Mouse (Mus musculus): ENCODE results near the gene 5530401A14Rik. TPM values are rescaled to one million over a fixed set of nuclear protein-coding genes. Genes with fewer than 3 reads are reported as not detected.

The 5530401A14Rik gene
- total RNA-seq (2021) = under 1 TPM in 1 of 2 experiments, not detected in 1; 0.20 TPM
- long read RNA-seq, experiment 1 = 0 reads
- long read RNA-seq, experiment 2 = 0 reads

DNA sequence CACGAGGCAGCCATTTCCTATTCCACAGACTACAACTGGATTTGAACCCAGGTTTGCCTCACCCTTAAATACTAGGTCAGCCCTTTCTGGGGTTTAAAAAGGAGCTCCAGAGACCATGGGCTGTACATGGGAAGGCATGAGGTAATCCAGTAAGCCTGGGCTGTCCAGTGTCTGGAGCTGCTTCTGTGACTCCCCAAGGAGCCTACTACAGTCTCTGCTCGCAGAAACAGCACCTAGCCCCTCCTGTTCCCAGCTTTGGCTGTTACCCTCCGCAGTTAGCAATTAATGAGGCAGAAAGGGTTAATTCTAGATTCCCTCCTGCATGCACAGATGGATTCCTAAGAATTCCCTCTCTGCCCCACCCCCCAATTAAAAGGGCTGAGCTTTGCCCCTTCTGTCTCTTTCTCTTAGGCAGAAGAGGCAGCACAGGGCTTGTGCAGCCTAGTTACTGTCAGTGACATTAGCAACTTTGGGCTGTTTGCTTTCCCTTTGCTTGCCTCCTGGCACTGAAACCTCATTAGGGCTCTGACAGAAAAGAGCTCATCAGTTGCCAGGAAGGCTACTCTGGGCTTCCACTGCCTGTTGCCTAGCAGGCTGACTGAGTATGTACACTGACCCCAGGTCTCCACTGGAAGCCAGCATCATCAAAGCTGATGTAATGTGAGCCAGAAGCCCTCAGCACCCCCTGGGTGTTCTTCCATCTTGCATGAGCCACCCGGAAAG is at the start of gene 5530401A14Rik:
5530401A14Rik (plus strand) TSS at position 424 of the 723 bp plus-strand sequence.
- DNase-seq = no peak
- intact Hi-C loops (cut with DNase I) = no loop called here

DNA sequence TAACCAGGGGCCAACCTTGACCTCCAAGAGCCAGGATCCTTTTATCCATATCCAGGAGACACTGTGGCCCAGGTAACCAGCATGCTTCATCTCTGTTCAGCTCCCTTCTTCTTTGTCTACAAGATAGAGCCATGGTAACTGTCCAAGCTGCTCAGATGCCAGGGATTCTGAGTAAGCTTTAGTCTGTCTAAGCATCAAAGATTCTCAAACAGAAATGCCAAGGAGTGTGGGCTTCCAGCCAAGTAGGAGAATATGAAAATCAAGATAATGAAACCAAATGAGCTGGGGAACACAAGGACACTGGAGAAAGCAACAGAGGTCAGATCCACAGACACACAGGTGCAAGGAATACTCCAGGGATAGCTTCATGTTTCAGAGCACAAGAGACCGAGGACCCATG is 45.7 kb upstream of the 5530401A14Rik start:
- intact Hi-C loops (cut with DNase I) = no loop called here
- DNase-seq = no peak

DNA sequence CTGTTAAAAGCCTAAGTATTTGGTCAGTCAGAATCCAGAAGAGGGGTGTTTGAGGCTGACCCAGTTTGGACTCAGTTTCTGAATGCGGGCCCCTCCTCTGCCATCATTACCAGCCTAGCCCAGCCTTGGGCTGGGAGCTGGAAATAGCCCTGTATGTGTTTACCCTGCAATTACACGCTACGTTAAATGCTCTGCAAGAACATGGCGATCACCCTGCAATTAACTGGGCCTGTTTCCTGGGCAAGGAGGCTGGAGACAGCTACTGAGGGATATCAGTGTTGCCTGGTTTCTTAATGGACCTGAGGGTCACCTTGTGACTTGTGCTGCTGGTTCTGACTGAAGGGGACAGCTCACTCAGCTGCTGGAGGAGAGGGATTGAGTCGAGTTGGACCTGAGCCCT is 43.9 kb upstream of the 5530401A14Rik start:
- intact Hi-C loops (cut with DNase I) = no loop called here
- no peak for DNase-seq

DNA sequence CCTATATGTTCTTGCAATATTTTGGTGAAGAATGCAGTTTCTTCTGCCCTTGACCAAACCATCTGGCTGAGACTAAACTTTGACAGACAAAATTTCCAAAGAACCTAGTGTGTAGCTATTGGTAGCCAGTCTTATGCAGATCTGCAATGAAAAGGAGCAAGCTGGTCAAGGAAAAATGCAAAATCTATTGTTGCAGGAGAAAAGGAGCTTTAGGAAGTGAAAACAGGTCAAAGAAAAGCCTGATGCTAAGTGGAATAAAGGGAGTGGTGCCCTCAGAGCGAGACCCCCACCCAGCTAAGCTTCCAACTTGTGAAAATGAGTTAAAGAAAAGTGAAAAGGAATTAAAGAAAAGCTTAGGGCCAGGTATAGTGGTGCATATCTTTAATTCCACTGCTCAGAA is 28.1 kb upstream of the 5530401A14Rik start:
- DNase-seq = no peak
- intact Hi-C loops (cut with DNase I) = no loop called here

DNA sequence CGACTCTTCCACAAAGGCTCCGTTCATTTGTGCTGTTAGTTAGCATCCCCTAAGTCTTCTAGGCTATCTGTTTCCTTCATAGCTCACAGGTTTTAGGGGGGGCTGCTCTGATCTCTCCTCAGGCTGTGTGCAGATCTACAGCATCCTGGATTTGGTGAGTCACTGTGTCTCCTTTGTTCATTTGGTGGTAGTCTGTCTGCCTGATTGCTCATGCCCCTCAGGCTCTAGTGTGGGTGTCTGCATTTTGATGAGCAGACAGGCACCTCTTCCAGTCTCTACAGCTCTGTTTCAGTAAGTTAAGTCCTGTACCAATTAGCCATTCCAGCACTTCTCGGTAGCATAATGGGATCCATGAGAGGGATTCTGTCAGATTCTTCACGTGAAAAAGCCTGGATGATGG is 22.0 kb upstream of the 5530401A14Rik start:
- intact Hi-C loops (cut with DNase I) = no loop called here
- no peak for DNase-seq

DNA sequence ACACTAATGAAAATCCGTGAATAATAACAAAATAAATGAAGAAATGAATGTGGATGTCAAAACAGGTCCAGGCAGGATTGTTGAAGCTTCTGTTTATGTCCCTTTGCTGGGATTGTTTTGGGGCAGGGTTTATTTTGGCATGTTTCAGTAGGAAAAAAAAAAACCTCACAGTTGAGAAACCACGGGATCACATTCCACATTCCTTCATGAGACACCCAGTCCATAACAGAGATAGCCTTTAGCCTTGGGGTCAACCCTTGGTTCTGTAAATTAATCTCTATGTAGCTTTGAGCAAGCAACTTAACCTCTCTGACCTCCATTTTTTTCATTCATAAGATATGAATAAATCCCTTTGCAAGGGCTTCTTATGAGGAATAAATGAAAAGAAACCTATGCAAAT is 19.5 kb upstream of the 5530401A14Rik start:
- no peak for DNase-seq
- intact Hi-C loops (cut with DNase I) = no loop called here

DNA sequence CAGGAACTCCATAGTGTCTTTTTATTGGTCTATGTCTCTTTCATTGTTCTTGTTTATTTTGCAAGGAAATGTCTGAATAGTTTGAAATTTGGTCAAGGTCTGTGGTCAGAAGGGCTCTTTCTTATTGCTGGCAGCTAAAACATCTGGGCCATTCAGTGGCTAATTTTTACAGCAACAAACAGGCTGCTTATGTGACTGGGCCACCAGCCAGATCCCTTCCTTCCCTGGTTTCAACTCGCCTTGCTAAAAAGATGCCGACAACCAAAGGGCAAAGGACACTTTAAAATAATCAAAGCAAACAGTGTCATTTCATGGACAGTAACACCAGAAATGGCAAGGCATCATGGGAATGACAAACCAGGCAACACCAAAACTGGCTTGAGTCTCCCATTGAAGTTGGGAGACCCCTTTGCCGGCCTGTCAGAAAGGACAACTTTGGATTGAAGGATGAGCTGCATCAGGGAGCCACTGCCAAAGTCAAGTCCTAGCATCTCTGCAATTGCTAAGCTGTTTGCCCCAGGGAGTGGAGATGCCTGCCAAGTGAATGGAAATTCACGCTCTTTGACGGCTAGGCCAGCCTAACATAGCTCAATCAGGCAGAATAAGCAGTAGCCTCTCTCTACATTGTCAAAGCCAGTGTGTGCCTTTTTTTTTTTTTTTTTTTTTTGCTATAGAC is 15.3 kb upstream of the 5530401A14Rik start:
- intact Hi-C loops (cut with DNase I) = no loop called here
- DNase-seq = peak; percentile 26 to 31

DNA sequence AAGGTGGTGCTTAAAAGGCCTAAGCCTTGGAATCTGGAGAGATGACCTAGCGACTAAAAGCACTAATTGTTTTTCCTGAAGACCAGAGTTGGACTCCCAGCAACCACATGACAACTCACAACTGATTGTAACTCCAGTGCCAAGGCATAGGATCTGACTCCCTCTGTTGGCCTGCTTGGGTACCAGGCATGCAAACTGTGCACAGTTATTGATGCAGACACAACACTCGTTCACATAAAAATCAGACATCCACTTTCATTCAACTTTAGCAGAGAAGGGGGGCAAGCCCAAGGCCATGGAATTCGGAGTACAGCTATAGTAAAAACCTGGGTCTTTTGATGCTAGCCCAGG is 14.8 kb upstream of the 5530401A14Rik start:
- intact Hi-C loops (cut with DNase I) = no loop called here
- DNase-seq = no peak

DNA sequence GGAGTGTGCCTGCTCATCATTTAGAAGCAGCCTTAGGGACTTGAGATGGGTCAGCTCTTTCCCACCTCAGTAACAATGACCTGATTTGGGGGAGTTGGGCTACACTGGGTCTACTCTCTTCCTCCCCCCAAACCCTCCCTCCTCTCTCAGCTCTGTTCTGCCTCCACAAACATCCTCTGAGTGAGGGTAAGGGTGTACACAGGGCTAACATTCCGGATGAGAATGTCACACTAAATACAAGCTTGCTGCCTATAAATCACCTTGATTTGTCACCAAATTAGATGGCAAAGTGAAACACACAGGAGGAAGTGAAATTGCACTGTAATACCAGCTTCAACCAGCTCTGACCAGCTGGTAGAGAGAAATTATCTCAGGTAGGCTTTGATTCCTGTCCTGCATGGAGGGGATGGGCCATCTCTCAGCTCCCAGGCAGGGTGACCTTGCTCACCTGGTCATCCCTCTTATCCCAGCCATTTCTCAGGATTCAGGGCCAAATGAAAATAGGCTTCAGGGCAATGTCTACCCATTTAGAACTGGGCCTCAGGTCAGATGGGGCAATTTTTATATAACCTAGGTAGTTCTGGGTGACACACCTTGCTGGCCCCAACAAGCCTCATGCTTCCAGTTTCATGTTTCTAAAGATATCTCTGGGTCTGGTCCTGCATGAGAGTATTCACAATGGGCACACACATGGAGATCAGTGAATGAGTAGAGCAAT is 12.5 kb upstream of the 5530401A14Rik start:
- DNase-seq = no peak
- intact Hi-C loops (cut with DNase I) = no loop called here

DNA sequence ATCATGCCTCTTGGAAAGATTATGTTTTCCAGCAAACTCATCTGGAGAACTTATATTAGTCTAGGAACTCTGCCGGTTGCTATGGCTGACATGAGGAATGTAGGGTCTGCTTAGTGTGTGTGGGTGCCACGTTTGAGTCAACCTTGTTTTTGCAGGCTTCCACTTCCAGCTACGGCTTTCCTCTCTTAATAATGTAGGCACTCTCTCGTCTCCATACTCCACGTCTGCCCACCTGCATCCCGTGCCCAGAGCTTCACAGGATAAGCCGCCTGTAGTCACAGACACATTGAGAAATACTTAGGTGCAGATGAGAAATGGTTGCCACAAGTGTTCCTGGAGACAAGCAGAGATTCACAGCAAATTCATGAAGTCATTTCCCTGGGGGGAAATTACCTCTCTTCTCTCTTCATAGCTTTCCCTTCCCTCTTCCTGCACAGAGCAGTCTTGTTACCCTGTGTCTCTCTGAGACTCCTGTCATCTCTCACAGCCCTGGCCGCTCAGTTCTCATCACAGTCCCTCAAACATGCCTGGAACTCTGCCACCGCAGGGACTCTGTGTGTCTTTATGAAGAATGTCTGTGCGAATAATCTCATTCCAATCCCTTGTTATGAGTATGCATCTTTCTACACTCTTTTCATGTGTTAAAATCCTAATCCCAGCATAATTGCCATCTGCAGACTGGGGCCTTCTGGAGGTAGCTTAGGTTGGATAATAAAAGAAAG is 5.3 kb downstream of the 5530401A14Rik start:
- intact Hi-C loops (cut with DNase I) = no loop called here
- no peak for DNase-seq

DNA sequence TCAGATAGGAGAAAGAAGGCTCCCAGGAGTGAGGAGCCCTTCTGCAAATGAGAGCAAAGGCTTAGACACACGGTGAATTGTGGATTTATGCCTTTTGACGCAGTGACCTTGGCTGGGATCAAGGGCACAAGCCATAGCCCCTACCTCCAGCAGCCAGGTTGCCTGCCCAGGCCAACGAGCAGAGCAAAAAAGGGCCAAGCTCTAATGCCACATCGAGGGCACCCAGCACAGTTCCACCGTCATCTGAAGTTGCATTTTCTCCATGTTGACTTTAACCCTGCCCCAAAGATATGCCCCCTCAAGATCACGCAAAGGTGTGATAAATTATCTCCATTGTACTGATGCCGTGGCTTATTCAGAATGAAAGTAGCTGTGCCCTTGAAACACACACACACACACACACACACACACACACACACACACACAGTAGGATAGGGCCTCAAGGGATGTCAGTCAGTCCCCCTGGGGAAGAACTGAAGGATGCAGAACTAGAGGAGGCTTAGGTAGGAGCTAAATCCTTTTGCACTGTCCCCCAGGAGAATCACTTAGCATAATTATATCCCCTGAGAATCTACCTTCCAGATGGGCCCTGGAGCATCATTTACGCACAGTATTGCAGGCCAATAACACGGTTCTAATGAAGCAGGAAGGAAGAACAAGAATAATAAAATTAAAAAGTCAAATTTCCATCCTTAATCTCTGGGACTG is 11.2 kb downstream of the 5530401A14Rik start:
- intact Hi-C loops (cut with DNase I) = no loop called here
- DNase-seq = no peak

DNA sequence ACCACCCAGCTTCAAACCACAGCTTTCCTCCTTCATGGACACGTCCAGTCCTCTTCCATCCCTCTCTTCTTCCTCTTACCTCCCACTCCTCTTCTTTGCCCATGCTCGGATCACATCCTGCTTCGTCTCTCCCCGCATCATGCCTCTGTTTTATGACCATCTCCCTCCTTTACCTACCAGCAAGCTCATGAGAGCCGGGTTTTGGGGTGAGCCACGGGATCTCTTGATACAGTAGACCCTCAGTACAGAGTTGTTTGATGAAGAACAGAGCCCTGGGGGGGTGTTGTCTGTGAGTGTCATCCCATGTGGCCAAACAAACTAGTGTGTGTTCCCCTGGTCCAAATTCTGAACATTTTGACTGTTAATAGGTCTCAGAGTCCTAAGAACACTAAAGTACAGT is 36.0 kb downstream of the 5530401A14Rik start:
- intact Hi-C loops (cut with DNase I) = no loop called here
- DNase-seq = no peak

DNA sequence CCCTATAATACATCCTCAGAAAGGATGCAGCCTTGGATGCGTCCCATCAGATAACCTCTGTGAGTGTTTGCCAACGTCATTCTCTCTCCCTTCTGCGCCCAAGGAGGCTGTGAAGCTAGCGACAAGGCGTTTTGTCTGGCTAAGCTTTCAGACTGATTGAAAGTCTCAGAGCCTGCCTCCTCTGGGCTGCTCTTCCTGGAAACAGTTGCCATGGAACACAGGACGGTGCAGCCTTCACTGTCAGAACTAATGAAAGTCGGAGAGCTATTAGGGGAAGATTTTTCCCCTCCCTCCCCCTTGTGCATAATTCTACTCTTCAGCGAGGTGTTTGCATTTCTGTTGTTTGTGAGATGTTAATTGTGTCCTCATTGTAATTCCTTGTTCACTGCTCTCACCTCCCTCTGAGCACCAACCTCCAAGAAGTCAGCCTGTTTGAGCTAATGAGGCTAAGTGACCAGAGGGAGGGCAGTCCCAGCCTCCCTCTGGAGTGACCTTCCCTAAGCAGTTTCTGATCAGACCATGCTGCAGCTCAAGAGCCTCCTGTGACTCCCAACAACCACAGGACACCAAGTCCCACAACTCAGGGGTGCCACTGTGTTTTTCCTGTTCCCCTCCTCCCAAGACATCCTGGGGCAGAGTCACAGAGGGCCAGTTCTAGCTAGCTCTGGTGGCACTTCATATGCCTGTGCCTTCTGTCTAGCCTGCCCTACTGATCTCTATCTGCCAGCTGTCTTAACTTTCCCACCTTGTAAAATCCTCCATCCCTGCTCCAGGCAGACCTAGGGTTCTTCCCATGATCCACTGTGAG is 37.3 kb downstream of the 5530401A14Rik start:
- intact Hi-C loops (cut with DNase I) = no loop called here
- no peak for DNase-seq

DNA sequence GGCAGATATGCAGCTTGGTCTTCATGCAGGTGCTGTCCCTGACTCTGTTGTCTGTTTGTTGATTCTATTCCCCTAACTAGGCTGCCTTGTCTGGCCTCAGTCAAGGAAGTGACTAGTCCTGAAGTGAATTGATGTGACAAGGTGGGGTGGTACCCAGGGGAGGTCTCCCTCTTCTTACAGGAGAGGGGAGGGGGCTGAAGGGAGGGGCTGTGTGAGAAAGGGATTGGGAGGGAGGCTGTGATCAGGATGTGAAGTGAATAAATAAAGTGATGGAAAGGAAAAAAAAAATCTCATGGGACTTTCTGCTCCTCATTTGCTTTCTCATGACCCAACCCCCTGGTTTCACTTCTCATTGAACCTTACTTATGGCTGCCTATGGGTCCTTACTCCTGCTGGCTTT is 41.8 kb downstream of the 5530401A14Rik start:
- intact Hi-C loops (cut with DNase I) = no loop called here
- DNase-seq = no peak

DNA sequence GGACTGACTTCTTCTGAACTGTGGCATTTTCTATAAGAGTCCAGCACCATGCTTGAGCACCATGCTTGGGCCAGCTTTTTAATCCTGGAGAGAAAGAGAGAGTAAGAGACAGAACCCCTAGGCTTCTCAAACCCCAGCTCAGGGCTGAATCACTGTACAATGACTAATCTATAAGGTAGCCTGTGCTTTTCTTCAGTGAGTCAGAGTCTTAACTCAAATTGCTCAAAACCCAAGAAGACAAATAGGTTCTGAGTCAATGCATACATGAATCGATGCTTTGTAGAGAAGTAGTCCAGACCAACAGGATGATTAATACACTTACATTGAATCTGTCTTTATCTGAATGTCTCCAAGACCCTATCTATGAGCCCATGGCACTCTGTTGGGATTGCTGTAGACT is 48.3 kb downstream of the 5530401A14Rik start:
- DNase-seq = no peak
- intact Hi-C loops (cut with DNase I) = no loop called here

DNA sequence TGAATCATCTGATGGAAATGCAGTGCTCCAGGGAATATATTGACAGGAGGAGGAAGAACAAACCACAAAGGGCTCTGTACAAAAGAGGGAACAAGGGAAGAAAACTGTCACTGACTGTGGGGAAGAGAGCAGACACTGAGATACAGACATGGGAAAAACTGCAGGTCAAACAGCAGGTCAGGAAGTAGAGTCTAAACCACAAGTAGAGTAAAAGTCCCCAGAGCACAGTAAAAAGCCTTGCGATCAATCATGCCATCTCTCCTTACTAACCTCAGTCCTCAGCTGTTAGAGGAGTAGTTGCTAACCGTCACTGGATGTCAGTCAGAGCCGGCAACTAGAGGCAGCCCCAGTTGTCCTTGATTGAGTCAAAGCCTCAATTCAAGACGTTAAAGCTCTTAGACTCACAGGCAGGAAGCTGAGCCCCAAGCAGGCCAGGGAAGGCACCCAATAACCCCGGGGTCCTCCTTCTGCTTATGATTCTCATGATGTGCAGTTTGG is 49.0 kb downstream of the 5530401A14Rik start:
- intact Hi-C loops (cut with DNase I) = no loop called here
- DNase-seq = no peak

DNA sequence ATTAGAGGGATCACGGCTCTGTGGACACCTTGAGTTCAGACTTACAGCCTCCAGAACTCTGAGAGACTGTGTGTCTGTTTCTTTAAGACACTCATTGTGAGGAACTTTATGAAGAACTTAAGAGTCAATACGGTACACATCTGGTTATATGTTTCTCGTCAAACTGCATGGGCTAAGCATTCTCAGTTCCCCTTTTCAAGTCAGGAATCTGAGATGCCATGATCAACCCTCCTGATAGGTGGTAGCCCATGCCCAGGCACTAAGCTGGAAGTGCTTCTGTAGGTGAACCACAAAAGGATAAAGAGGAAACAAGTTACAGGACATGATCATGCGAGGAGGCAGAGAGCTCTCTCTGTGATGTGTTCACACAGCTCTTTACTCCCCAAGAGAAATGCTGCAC is 52.6 kb downstream of the 5530401A14Rik start:
- intact Hi-C loops (cut with DNase I) = no loop called here
- no peak for DNase-seq

DNA sequence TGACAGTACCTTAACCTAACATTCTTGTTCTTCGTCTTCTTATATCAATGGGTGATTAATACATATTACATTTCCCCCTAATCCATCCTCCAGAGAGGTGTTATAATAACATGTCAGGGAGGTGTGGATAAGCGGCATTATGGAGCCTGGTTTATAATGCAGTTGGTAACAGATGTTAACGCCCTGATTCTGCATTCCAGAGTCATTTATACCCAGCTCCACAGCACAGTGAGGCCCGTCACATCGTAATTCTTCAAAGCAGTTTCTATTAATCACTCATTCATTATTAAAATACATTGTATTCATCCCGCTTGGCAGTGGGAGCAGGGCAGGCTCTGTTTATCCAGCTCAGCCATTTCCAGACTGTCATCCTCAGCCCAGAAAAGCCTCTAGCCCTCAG is 55.0 kb downstream of the 5530401A14Rik start:
- intact Hi-C loops (cut with DNase I) = no loop called here
- no peak for DNase-seq

DNA sequence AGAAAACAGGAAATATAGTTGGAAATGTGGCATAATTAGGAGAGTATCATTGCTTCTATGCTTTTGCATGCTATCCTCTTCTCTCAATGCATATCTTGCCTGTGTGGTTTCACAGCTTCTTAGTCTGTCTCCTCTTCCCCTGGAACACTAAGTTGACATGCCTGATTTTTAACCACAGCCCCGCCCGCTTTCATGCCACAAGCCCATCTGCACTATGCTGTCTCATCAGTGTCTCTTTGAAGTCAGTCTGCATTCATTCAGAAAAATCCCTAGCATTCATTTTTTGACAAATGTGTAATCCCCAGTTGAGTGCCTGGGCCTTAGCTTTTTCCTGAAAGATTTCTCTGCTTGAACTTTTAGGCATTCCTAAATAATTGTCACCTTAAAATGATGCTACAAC is 62.6 kb downstream of the 5530401A14Rik start:
- no peak for DNase-seq
- intact Hi-C loops (cut with DNase I) = no loop called here

Data from gastrocnemius, postnatal 36 days (tissue).